Mouse (Mus musculus) embryonic facial prominence, embryonic 10.5 days (tissue): ENCODE data around the gene Prr29. TPM values are rescaled to one million over a fixed set of nuclear protein-coding genes. Genes with fewer than 3 reads are reported as not detected.

Experiments
- DNase-seq: peaks from one replicate; pipeline ENCODE4 v3.0.0-alpha.2; 2017; ENCODE audit warnings: low spot score
- H3K27ac ChIP-seq: fragments of 300-500 bp; sonication (generic); replicated peaks from 2 replicates; pipeline ENCODE4 v1.5.1; 2016; ENCODE audit warnings: mild to moderate bottlenecking
- H3K27me3 ChIP-seq: fragments of 300-500 bp; sonication (generic); replicated peaks from 2 replicates; pipeline ENCODE4 v1.6.1; 2016; ENCODE audit warnings: low read depth, mild to moderate bottlenecking; ENCODE audit not compliant: poor library complexity, severe bottlenecking
- H3K36me3 ChIP-seq: fragments of 300-500 bp; sonication (generic); replicated peaks from 2 replicates; pipeline ENCODE4 v1.6.1; 2016; ENCODE audit warnings: mild to moderate bottlenecking, moderate library complexity
- H3K4me1 ChIP-seq: fragments of 300-500 bp; sonication (generic); 2 replicates; pipeline ENCODE4 v1.6.1; 2016
- H3K4me3 ChIP-seq: fragments of 300-500 bp; sonication (generic); 2 replicates; pipeline ENCODE4 v1.5.1; 2016; ENCODE audit warnings: mild to moderate bottlenecking, moderate library complexity
- H3K9me3 ChIP-seq: fragments of 300-500 bp; sonication (generic); 2 replicates; pipeline ENCODE4 v1.6.1; 2016; ENCODE audit warnings: mild to moderate bottlenecking
- WGBS: fragments of 180-500 bp; shearing (Covaris S2); methylation state at CpG from one replicate; pipeline ENCODE4 v1.1.7; 2016; 5-methylcytosine and 5-hydroxymethylcytosine counted together
- polyA plus RNA-seq: library from polyadenylated mRNA; unstranded; fragments of >200 nt; fragmentation: Nextera tagmentation; extraction: Ambion mirVana; gene quantifications from 2 replicates; pipeline ENCODE4 v1.2.1, GENCODE M21; 2016

The Prr29 gene
- polyA plus RNA-seq, 1 experiment from 2014 or later = not detected

GRCm38 (mm10) chr11:106364712-106365111 lies 560 bp upstream of the Prr29 start:
- DNase-seq = no peak
- 9% methylated on average over 11 of the region's 11 CpGs for WGBS
- Histone ChIP-seq H3K4me1 (peaks cover 23% of the 10 kb centered on the region), H3K4me3 (peak overlapping the region; percentile 13; the same call in 1 of the 2 replicates), H3K36me3 (no peaks in the 10 kb centered on the region), H3K27ac (peak overlapping the region; percentile 63), H3K9me3 (no peaks in the 10 kb centered on the region; the same call in 1 of the 2 replicates), H3K27me3 (peaks cover 14% of the 10 kb centered on the region; the same call in 1 of the 2 replicates)

GRCm38 (mm10) chr11:106366316-106366715 lies 1.0 kb downstream of the Prr29 start:
- Histone ChIP-seq H3K4me1 (peaks cover 23% of the 10 kb centered on the region), H3K9me3 (no peaks in the 10 kb centered on the region; the same call in 1 of the 2 replicates), H3K27me3 (peaks cover 14% of the 10 kb centered on the region; the same call in 1 of the 2 replicates), H3K36me3 (no peaks in the 10 kb centered on the region), H3K4me3 (no peak overlapping the region), H3K27ac (no peak overlapping the region)
- 6% methylated on average over 3 of the region's 3 CpGs for WGBS
- peak; percentile 80 for DNase-seq

- Histone ChIP-seq H3K36me3 (no peaks in the 10 kb centered on the region), H3K27me3 (no peaks in the 10 kb centered on the region), H3K4me3 (no peak overlapping the region), H3K9me3 (no peaks in the 10 kb centered on the region), H3K4me1 (peaks cover 19% of the 10 kb centered on the region), H3K27ac (peak overlapping the region; percentile 48)
- no peak for DNase-seq
- 45% methylated on average over 11 of the region's 11 CpGs for WGBS
Measured at GRCm38 (mm10) chr11:106373998-106374397, 8.7 kb downstream of the Prr29 start.

GRCm38 (mm10) chr11:106374559-106374958 lies 9.3 kb downstream of the Prr29 start:
- Histone ChIP-seq H3K27me3 (no peaks in the 10 kb centered on the region), H3K36me3 (no peaks in the 10 kb centered on the region), H3K4me3 (no peak overlapping the region), H3K27ac (peak overlapping the region; percentile 48; the same call in 1 of the 2 replicates), H3K9me3 (no peaks in the 10 kb centered on the region), H3K4me1 (peaks cover 19% of the 10 kb centered on the region)
- 51% methylated on average over 9 of the region's 9 CpGs for WGBS
- no peak for DNase-seq

- H3K36me3 ChIP-seq = no peaks in the 10 kb centered on the region
- 87% methylated on average over 5 of the region's 5 CpGs for WGBS
- no peak for DNase-seq
- H3K4me3 ChIP-seq = no peak overlapping the region
- no peaks in the 10 kb centered on the region for H3K27me3 ChIP-seq
- H3K9me3 ChIP-seq = no peaks in the 10 kb centered on the region
- peaks cover 19% of the 10 kb centered on the region for H3K4me1 ChIP-seq
- H3K27ac ChIP-seq = peak overlapping the region; percentile 48; the same call in 1 of the 2 replicates
Measured at GRCm38 (mm10) chr11:106374979-106375378, 9.7 kb downstream of the Prr29 start.

- H3K9me3 ChIP-seq = no peaks in the 10 kb centered on the region
- WGBS = 82% methylated on average over 11 of the region's 11 CpGs
- no peaks in the 10 kb centered on the region for H3K36me3 ChIP-seq
- H3K4me1 ChIP-seq = peaks cover 8% of the 10 kb centered on the region
- no peak overlapping the region for H3K4me3 ChIP-seq
- DNase-seq = no peak
- no peaks in the 10 kb centered on the region for H3K27me3 ChIP-seq
- H3K27ac ChIP-seq = no peak overlapping the region
Measured at GRCm38 (mm10) chr11:106381011-106381410, 15.7 kb downstream of the Prr29 start.

GRCm38 (mm10) chr11:106381883-106382282 lies 16.6 kb downstream of the Prr29 start:
- peak overlapping the region; percentile 33 for H3K4me3 ChIP-seq
- no peaks in the 10 kb centered on the region for H3K36me3 ChIP-seq

GRCm38 (mm10) chr11:106382424-106382823 lies 17.2 kb downstream of the Prr29 start:
- DNase-seq = no peak
- Histone ChIP-seq H3K36me3 (no peaks in the 10 kb centered on the region), H3K9me3 (no peaks in the 10 kb centered on the region), H3K27ac (peak overlapping the region; percentile 48), H3K4me3 (peak overlapping the region; percentile 33; the same call in 1 of the 2 replicates), H3K4me1 (peaks cover 8% of the 10 kb centered on the region), H3K27me3 (no peaks in the 10 kb centered on the region)
- WGBS = 68% methylated on average over 5 of the region's 5 CpGs

More at GRCm38 (mm10) chr11:106381883-106382282, 16.6 kb downstream of the Prr29 start:
- H3K4me1 ChIP-seq = peaks cover 8% of the 10 kb centered on the region
- H3K9me3 ChIP-seq = no peaks in the 10 kb centered on the region
- no peak for DNase-seq
- no peaks in the 10 kb centered on the region for H3K27me3 ChIP-seq
- peak overlapping the region; percentile 48 for H3K27ac ChIP-seq
- WGBS = 86% methylated on average over 7 of the region's 7 CpGs

GRCm38 (mm10) chr11:106383051-106383790 lies 17.9 kb downstream of the Prr29 start:
- H3K27me3 ChIP-seq = no peaks in the 10 kb centered on the region
- no peaks in the 10 kb centered on the region for H3K9me3 ChIP-seq
- WGBS = 77% methylated on average over 6 of the region's 6 CpGs
- no peak for DNase-seq
- H3K36me3 ChIP-seq = no peaks in the 10 kb centered on the region
- H3K4me3 ChIP-seq = no peak overlapping the region
- H3K27ac ChIP-seq = 0 out of 2 replicates have a peak overlapping the region, but pooled peaks have one; percentile 25
- peaks cover 8% of the 10 kb centered on the region for H3K4me1 ChIP-seq

- 88% methylated on average over 3 of the region's 3 CpGs for WGBS
- Histone ChIP-seq H3K27me3 (no peaks in the 10 kb centered on the region), H3K4me3 (no peak overlapping the region), H3K27ac (no peak overlapping the region), H3K9me3 (no peaks in the 10 kb centered on the region), H3K4me1 (peaks cover 24% of the 10 kb centered on the region), H3K36me3 (no peaks in the 10 kb centered on the region)
- DNase-seq = no peak
Measured at GRCm38 (mm10) chr11:106386409-106386808, 21.1 kb downstream of the Prr29 start.

GRCm38 (mm10) chr11:106387020-106387419 lies 21.7 kb downstream of the Prr29 start:
- no peaks in the 10 kb centered on the region for H3K36me3 ChIP-seq
- no peaks in the 10 kb centered on the region for H3K27me3 ChIP-seq
- H3K27ac ChIP-seq = no peak overlapping the region
- H3K9me3 ChIP-seq = no peaks in the 10 kb centered on the region
- WGBS = 89% methylated on average over 6 of the region's 6 CpGs
- no peak for DNase-seq
- H3K4me1 ChIP-seq = peaks cover 26% of the 10 kb centered on the region
- no peak overlapping the region for H3K4me3 ChIP-seq

GRCm38 (mm10) chr11:106387791-106388216 lies 22.5 kb downstream of the Prr29 start, which contains the start of gene Icam2:
Gene Icam2, minus strand, starts transcription at chr11:106388075.
- no peaks in the 10 kb centered on the region for H3K9me3 ChIP-seq
- no peaks in the 10 kb centered on the region for H3K27me3 ChIP-seq
- no peak for DNase-seq
- H3K4me3 ChIP-seq = no peak within 1 kb of the TSS
- 81% methylated on average over 6 of the region's 6 CpGs for WGBS
- H3K36me3 ChIP-seq = no peaks in the 10 kb centered on the region
- H3K4me1 ChIP-seq = peaks cover 18% of the 10 kb centered on the region
- H3K27ac ChIP-seq = no peak within 1 kb of the TSS

- peaks cover 18% of the 10 kb centered on the region for H3K4me1 ChIP-seq
- H3K27ac ChIP-seq = no peak overlapping the region
- no peak overlapping the region for H3K4me3 ChIP-seq
- H3K27me3 ChIP-seq = no peaks in the 10 kb centered on the region
- WGBS = 33% methylated on average over 3 of the region's 3 CpGs
- H3K36me3 ChIP-seq = no peaks in the 10 kb centered on the region
- H3K9me3 ChIP-seq = no peaks in the 10 kb centered on the region
- DNase-seq = peak; percentile 20
Measured at GRCm38 (mm10) chr11:106389611-106390010, 24.3 kb downstream of the Prr29 start.
